Mouse (Mus musculus) T-helper 2 cell (primary cell): ENCODE data around the gene Sntg2.

Experiments used
- in situ Hi-C: fragments of 300-600 bp; cut with MboI, MseI; formaldehyde crosslinking; loops from one replicate; pipeline ENCODE4 v1.15.1; 2025; ENCODE audit warnings: high pct_unique_total_duplicates

The Sntg2 gene

DNA sequence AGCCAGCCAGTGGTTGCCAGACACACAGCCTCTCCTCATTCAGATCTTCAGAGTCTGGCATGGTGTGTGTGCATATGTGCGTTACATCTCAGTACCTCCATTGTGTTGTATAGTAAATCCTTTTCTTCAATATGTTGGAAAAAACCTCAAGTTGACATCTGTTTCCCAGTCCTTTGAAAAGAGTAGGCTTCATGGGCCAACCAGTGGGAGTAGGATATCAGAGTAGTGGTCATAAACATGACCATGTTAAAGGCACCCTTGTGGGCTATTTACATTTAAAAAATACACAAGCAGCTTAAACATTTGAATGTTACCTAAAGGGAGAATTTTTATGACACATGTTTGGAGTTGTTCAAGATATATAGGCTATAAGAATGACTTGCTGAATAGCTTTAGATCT lies 170.4 kb downstream of the Sntg2 start:
- in situ Hi-C loops = no loop called here

DNA sequence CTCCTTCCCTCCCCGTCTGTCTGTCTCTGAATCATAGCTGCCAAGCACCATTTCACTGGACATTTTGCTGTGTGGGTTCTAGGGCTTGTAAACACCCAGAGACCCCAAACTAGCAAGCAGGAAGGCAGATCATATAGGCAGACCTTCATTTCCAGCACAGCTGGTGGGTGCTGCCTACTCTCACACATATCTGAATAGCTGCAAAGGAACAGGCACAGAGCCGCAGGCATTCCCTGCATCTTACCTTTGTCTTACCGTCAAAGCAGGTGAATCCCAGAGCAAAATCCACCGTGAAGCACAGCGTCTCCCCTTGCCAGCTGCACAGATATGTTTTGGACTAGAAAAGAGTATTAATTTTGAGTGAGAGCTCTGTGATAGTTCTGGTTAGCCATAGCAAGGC lies 172.1 kb downstream of the Sntg2 start:
- in situ Hi-C loops = no loop called here

DNA sequence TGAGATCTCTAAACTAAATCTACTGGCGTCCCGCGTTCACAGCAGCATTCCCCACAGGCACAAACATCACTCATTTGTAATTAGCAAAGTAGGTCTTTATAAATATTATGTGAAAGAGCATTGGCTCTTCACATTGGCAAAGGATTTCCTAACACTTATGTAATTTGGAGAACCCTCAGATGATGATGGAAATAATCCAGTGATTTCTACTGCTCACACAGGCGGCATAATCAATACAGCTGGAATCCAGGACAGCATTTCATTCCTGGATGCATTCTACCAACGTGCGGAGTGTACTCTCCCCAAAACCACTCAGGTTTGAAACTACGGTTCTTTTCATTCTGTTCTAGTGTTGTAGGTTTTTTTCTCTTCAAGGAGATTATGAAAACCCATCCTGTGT lies 172.6 kb downstream of the Sntg2 start:
- in situ Hi-C loops = no loop called here

DNA sequence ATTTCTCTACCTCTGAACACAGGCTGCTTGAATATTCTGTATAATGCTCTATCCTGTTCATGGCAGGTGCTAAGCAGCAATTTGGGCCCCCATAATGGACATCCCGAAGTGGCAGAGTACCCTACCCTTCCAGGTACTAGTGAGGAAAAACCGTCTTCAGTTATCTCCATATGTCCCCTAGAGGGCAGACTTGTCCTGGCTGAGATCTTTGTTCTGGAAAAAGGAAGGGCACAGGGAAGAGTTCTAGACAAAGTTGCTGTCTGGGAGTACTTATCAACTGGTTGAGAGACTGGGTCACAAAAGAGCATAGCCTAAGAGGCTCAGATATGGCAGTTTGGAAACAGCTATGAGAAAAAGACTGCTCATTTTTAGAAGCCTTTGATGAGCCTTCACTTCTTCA lies 173.4 kb downstream of the Sntg2 start:
- in situ Hi-C loops = no loop called here

DNA sequence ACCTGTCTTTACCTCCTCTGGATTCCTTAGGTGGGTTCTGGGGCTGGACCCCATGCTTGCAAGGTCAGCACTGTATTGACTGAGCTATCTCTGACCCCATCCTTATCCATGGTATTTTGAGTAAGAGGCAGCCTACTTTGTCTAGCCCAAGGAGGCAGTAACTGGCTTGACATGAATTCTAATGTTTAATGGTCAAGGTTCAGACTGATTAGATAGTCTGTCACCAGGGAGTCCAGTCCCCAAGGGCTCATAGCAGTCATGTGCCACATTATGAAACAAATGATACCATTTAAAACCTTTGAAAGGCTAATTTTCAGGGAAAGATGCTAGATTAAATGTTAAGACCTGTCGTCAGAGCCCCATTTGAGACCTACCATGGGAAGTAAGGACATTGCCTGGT lies 174.9 kb downstream of the Sntg2 start:
- in situ Hi-C loops = no loop called here

DNA sequence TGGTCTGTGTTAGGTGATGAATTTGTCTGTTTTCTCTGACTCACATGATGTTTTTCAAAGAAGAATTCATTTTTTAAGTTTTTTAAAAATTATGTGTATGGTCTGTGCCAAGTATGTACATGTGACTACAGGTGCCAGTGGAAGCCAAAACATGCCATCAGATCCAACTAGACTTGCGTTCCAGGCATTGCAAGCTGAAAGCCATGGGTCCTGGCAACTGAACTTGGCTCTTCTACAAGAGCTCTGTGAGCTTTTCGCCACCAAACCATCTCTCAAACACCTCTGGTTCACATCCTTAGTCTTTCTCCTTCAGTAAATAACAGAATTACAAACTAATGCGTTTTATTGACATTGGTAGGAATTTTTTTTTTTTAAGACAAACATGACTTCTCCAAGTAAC lies 191.5 kb downstream of the Sntg2 start:
- in situ Hi-C loops = no loop called here

DNA sequence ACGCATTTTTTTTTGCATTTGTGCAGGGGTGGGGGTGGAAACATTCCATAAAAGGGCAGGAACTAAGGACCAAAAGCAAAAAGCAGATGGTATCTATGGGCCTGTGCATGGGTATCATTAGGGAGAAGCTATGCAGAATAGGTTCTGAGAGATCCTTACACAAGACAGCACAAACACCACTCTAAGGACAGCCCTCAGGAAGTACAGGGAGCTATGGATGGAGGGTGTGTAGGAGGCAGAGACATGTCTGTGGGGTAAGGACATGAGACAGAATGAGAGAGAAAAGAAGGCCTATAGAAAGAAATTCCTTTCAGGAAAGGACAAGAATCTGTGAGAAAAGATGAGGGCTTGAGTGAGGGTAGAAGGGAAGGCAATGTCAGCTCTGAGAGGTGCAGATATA lies 193.6 kb downstream of the Sntg2 start:
- in situ Hi-C loops = no loop called here

DNA sequence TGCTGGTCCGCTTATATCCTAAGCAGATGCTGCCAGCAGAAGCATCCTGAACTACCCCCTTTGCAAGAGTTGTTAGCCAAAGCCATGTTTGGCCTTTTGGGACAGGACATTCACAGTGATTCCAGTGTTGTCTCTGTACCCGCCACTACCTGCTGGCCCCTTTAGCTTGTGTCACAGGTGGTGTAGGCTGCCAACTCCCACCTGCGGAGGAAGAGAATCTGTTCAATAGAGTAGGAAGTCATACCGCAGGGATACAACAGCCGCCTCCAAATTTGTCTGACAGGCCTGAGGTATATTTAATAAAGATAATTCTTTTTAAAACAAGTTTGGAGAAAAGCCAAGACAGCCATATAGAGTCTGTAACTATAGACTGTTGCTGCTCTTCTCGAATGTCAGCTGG lies 195.2 kb downstream of the Sntg2 start:
- in situ Hi-C loops = no loop called here

DNA sequence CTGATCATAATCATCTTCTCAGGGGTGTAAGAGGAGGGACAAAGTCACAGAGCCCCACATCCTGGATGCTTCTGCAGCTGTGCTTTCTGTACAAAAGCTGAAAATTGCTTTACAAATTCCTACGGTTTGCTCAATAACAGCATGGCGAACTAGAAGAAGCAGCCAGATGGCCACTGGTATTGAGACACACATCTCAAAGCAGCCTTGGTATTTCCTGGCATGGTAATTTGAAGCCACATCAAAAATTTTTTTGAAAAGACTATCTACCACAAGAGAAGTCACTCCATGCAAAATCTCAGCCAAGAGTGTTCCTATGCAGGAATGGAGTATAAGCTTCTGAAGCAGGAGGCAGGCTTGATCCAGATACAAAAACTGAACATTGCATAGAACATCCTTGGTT lies 195.6 kb downstream of the Sntg2 start:
- in situ Hi-C loops = no loop called here

DNA sequence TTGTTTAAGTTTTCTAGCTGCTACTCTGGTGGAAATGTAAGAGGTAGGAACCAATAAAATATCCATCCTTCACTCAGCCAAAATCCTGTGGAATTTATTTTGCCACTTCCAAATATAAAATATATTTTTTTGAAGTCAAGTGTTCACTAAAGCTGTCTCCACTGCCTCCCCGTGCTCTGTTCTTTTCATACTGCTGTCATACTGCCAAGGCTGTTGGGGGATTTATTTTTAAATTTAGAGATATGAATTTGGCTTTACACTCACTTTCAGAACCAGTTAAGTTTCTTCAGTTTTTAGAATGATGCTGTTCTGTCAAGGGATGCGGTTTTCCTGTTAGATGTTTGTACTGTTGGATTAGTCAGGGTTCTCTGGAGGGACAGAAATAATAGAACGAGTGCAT lies 204.7 kb downstream of the Sntg2 start:
- in situ Hi-C loops = no loop called here

DNA sequence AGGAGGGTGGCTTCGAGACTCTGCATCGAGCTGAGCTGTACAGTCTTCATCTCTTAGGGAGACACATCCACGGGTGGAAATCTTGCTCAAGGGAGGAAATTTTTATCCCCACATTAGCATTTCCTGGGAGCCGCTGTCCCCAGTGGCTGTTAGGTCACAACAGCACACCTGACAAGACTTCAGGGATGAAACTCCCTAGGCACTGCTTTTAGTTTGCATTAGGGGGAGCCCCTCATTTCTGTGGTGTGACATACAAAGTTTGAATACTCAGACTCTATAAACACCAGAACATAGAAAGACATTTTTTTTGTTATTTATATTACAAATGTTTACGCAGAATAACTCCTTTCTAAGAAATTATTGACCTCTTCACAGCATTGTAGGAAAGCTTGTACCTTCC lies 208.6 kb downstream of the Sntg2 start:
- in situ Hi-C loops = no loop called here

DNA sequence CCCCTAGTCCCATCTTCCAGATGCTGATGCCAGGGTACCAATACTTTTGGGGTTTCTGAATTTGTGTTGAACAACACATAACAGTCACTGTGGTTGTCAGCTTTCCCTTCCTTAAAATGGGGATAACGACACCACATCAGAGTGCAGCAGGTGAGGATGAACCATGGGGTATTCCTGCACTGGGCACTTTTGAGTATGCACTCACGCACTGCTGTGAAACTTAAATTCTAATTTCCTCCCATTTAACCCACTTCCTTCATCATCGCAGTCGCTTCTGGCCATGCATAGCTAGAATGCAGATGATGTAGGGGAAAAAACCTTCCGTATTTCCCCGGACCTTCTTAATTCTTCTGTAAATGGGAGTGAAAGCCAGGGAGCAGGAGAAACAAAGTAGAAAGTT lies 209.2 kb downstream of the Sntg2 start:
- in situ Hi-C loops = no loop called here

DNA sequence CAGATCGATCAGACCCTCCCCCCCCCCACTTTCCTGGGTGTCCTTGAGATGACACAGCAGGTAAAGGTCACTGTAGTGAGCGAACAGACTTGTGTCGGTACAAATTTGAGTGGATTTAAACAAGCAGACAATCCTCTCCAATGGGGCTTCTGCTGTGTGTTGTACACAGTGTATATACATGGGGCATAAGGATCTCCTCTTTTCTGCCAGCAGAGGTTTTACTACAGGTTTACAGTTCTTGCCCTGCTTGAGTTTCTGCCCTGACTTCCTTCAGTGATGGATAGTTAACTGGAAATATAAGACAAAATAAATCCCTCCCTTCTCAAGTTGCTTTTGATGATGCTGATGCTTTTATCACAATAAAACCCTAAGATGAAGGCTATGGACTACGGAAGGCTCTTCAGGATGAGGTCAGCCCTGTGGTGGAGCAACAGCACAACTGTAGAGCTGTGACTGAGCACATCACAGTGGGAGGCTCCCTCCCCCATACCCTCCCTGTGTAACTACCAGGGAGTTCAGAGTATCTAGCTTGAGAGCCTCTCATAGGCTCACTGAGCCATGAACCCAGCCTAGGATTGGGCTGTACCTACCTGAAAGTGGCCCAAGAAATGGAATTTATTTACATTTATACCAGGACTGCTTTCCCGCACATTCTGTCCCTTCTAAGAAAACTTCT lies 211.3 kb downstream of the Sntg2 start:
- in situ Hi-C loops = no loop called here

DNA sequence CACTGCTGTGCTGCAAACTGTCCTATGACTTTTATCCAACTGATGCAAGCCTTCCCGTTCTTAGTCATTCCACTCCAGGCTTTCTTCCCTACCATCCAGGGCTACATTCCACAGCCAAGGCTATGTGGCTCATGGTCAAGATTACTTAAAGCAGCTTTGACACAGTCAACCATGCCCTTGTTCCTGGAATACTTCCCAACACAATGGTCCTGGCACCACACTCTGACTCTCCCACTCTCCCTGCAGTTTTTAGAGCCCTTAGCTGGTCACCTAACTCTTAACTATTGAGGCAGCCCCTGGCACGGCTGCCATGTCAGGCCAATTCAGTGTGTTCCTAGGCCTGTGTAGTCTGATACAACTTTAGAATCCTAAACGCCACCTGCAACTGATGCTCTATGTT lies 212.7 kb downstream of the Sntg2 start:
- in situ Hi-C loops = no loop called here

DNA sequence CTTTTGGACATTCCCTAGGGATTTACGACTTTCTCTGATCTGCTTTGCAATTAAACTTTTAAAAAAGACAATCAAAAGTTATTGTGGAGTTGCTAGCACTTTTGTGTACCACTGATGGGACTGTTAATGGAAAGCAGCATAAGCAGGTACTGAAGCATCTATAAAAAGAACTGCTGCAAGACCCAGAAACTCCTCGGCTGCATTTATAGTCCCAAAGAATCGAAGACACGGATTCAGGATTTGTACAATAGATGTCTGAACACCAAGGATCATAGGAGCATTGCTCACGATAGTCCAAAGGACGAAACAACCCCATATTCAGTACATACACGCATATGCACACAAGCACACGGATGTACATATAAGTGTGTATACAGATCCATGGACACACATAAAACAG lies 213.4 kb downstream of the Sntg2 start:
- in situ Hi-C loops = no loop called here

DNA sequence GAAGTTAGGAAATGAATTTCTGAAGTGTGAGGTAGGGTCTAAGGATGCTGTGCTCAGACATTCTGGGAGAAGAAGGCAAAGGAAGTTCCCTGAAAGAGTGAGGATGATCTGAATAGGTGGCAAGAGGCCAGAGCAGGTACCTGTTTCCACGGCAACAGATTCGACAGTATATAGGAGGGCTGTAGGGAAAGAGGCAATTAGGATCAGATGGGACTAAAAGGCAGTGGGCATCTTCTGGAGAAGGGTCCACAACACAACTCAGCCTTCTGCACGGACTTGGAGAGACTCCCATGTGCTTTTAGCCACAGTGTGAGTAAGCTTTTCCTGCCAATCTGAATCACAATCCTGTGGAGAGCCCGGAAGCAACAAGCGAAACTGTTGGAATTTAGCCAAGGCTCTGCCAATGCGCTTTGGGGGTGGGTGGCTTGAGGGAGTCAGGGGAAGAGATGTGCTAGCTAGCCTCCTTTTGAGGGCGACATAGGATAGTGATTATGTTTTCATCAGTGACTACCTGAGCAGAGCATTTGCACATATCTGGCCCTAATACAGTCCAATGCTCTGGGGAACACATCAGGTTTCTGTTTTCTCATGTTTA lies 219.0 kb downstream of the Sntg2 start:
- in situ Hi-C loops = no loop called here

DNA sequence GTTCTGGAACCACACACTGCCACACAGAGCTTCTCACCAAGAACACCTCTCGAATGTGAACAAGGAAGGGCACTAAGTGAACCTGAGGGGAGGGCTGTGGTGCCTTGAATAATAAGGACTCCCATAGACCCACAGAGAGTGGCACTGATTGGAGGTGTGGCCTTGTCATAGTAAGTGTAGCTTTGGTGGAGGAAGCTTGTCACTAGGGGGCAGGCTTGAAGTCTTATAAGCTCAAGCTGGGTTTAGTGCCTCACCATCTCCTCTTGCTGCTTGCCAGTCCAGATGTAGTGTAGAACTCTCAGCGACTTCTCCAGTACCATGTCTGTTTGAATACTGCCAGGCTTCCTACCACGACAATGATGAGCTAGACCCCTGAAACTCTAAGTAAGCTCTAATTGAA lies 231.1 kb downstream of the Sntg2 start:
- in situ Hi-C loops = no loop called here

DNA sequence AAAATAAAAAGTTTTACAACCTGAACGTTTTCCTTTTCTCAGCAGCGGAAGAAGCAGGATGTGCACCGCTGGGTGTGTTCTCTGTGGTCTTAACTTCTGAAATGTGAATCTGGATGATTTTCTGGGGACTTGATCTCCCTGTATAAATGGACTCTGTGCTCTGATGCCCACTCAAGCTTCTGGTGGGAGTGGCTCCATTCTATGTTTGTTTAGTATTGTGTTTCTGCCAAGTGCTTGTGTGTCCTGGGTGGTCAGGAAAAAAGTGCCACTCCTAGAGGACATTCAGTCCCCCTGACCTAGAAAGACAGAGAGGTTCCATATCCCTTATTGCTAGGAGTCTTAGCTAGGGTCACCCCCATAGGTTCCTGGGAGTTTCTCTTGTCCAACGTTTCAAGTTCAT lies 240.7 kb downstream of the Sntg2 start, which contains the start of gene Tpo:
Gene Tpo (minus strand): TSS at position 101 of the 400 bp plus-strand sequence.
- in situ Hi-C loops = no loop called here

DNA sequence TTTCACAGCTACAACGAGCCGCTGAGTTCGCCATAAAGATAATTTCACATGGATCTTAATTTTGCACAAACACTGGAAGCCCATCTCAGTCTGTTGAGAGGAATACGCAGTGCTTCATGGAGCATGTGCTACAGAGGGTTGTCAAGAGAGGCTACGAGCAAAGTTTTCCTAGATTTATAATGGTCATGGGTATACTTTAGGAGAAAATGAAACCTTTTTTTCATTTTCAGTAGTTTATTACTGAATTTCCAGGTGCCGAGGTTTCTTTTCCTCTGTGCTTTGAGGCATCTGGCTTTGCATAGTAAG lies 243.8 kb downstream of the Sntg2 start:
- in situ Hi-C loops = no loop called here

DNA sequence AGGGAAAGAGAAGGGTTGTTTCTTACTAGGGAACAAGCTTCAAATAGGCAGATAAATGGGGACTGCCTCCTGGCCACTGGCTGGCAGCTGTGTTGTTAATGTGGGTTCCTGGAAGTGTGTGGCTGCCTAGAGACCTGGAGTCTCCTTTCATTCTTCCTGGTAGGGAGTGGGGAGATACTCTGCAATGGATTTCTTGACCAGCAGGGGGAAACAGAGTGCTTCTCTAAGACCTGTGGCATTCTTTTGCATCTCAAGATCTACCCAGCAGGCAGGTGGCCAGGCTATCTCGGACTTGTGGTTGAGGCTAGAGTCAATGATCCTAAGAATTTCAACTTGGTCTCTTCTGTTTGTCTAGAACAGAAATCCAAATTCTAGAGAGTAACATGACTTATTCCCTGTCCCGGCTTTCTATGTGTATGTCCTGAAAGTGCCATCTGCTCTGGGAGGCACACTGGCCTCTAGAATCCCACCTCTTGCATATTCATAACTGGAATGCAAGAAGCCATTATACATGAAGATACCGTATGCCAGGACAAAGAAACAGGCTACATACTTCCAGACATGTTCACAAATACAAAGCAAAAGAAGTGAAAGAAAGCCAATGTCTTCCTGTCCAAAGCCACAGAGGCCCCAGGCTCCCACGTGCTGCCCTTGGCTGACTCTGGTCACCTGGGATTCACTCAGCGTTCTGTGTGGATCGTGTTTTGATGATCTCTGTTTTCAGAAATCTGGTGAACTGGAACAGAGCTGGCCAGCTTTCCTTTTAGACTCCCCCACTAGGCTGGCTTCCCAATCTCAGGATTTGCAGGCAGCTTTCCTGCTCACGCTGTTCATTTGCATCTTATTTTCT lies 244.4 kb downstream of the Sntg2 start:
- in situ Hi-C loops = no loop called here
